Mouse (Mus musculus): ENCODE measurements around the gene Swi5.

The Swi5 gene

GRCm38 (mm10) chr2:32258887-32259533 lies 28.9 kb downstream of the Swi5 start:
- DNase-seq = no peak

- no peak for DNase-seq
Observed at GRCm38 (mm10) chr2:32256273-32256672, 31.6 kb downstream of the Swi5 start.

GRCm38 (mm10) chr2:32254563-32254962 lies 33.3 kb downstream of the Swi5 start:
- no peak for DNase-seq

- no peak for DNase-seq
Observed at GRCm38 (mm10) chr2:32253352-32253751, 34.5 kb downstream of the Swi5 start.

- DNase-seq = no peak
Observed at GRCm38 (mm10) chr2:32252658-32253057, 35.2 kb downstream of the Swi5 start.

GRCm38 (mm10) chr2:32251791-32252527 lies 35.9 kb downstream of the Swi5 start:
- no peak for DNase-seq

GRCm38 (mm10) chr2:32248377-32249361 lies 39.2 kb downstream of the Swi5 start:
- no peak for DNase-seq

- no peak for DNase-seq
Observed at GRCm38 (mm10) chr2:32246741-32247140, 41.1 kb downstream of the Swi5 start.

- DNase-seq = no peak
Observed at GRCm38 (mm10) chr2:32242986-32243385, 44.9 kb downstream of the Swi5 start.

GRCm38 (mm10) chr2:32240591-32240990 lies 47.3 kb downstream of the Swi5 start:
- DNase-seq = no peak

- no peak for DNase-seq
Observed at GRCm38 (mm10) chr2:32238708-32239435, 49.0 kb downstream of the Swi5 start.

GRCm38 (mm10) chr2:32237571-32237970 lies 50.3 kb downstream of the Swi5 start:
- no peak for DNase-seq

- peak; percentile 74 for DNase-seq
Observed at GRCm38 (mm10) chr2:32236760-32237487, 51.0 kb downstream of the Swi5 start.

- peak; percentile 92 for DNase-seq
Observed at GRCm38 (mm10) chr2:32235886-32236759, 51.8 kb downstream of the Swi5 start, which contains the start of gene Pomt1. Gene Pomt1 (plus strand): TSS chr2:32236590.

GRCm38 (mm10) chr2:32235433-32235832 lies 52.4 kb downstream of the Swi5 start:
- DNase-seq = no peak

All from cerebellum, adult 11-12 months (tissue).